ENCODE assay signal across 8 mouse cellular contexts in the genomic region with DNA sequence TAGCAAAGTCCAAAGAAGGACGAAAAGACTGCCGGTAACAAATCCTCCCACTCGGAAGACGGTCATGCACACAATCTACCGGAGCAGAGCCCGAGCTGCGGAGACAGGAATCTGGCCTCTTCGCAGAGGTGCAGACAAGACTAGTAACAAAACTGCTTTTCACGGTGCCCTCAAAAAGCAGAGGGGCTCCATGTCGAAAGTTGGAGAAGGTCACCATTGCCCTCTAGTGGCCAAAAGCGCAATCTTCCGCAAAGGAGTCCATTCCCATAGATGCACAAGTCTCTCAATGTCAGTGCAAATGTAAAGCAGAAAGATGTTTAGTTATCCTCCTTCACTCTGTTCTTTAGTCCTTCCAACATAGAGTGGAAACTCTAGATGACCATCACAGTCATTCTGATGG. TPM values are rescaled to one million over a fixed set of nuclear protein-coding genes. Genes with fewer than 3 reads are reported as not detected.
A peak's percentile ranks its signal among the peaks of the same experiment; 100 is the strongest.
DNase-seq lines count a peak whose midpoint lies in the region; ATAC-seq and TF ChIP-seq lines count a peak whose summit lies in the region.

No protein-coding gene starts in this region.

- under 1% methylated on average over 12 of the region's 12 CpGs for WGBS in hindbrain, embryonic 16.5 days

- peak; percentile 25; the same call in 1 of the 2 replicates for ATAC-seq in hindbrain, embryonic 16.5 days

- H3K4me2 ChIP-seq in hindbrain, embryonic 16.5 days (ENCODE audit: low read length) = peak overlapping the region; percentile 81

- H3K27me3 ChIP-seq in hindbrain, embryonic 16.5 days (replicated peaks; ENCODE audit: control insufficient read depth, insufficient read depth, low read length) = no peaks in the 10 kb centered on the region
- H3K27me3 ChIP-seq in megakaryocyte, embryonic 14.5 days (replicated peaks) = peaks cover 35% of the 10 kb centered on the region

- H3K9me3 ChIP-seq in hindbrain, embryonic 16.5 days (ENCODE audit: control insufficient read depth, low read length) = no peaks in the 10 kb centered on the region
- H3K9me3 ChIP-seq in megakaryocyte, embryonic 14.5 days = 0 out of 2 replicates have a peak, but pooled peaks cover 4% of the 10 kb centered on the region

- peak overlapping the region; percentile 58 for H3K9ac ChIP-seq in hindbrain, embryonic 16.5 days (ENCODE audit: low read depth, low read length)

- intact Hi-C loops in left cerebral cortex, adult 2 months (cut with DNase I) = loop anchor here (5.0 to 10.0 kb wide), 8 partner anchors 94 to 1926 kb away; no protein-coding TSS in a partner anchor

- H3K4me1 ChIP-seq in hindbrain, embryonic 16.5 days (ENCODE audit: control insufficient read depth, insufficient read depth, low read depth, low read length) = peaks cover 3% of the 10 kb centered on the region
- peaks cover 10% of the 10 kb centered on the region; the same call in 1 of the 2 replicates for H3K4me1 ChIP-seq in megakaryocyte, embryonic 14.5 days

- H3K4me3 ChIP-seq in hindbrain, embryonic 16.5 days (ENCODE audit: low read length) = peak overlapping the region; percentile 48
- H3K4me3 ChIP-seq in left cerebral cortex, adult 2 months = peak overlapping the region; percentile 42
- H3K4me3 ChIP-seq in megakaryocyte, embryonic 14.5 days (replicated peaks) = peak overlapping the region; percentile 53

- H3K27ac ChIP-seq in hindbrain, embryonic 16.5 days (ENCODE audit: low read depth, low read length) = peak overlapping the region; percentile 81
- peak overlapping the region; percentile 60; the same call in 1 of the 2 replicates for H3K27ac ChIP-seq in left cerebral cortex, adult 2 months

- H3K36me3 ChIP-seq in hindbrain, embryonic 16.5 days (ENCODE audit: control insufficient read depth, insufficient read depth, low read length) = no peaks in the 10 kb centered on the region
- H3K36me3 ChIP-seq in megakaryocyte, embryonic 14.5 days (replicated peaks; ENCODE audit: low read length) = no peaks in the 10 kb centered on the region

- peak; percentile 97 for TF ChIP-seq CTCF in left cerebral cortex, adult 2 months (IDR thresholded peaks at IDR 0.05)

- DNase-seq in adrenal gland, adult (ENCODE audit: inconsistent age in 2 of 2, low spot score in 1 of 2) = peak; percentile 54 to 91
- DNase-seq in cerebellum, postnatal 14 days = peak; percentile 91
- peak; percentile 60 to 75 for DNase-seq in frontal cortex, postnatal 25 days (ENCODE audit: low spot score in 2 of 2)
- peak; percentile 79 to 85 for DNase-seq in left cerebral cortex, adult 2 months (ENCODE audit: extremely low spot score in 1 of 2, low spot score in 2 of 2)
- peak; percentile 76 for DNase-seq in right cerebral cortex, postnatal 14 days
- DNase-seq in spleen, adult 18-20 months = no peak

RNA-seq across cellular contexts. Expression of gene Cdh11, which starts 4.5 kb away (rescaled TPM):
- polyA plus RNA-seq in hindbrain, embryonic 16.5 days (2015; fragmentation: Nextera tagmentation; extraction: Ambion mirVana) = 37.9 and 45.3 TPM in 2 replicates
- total RNA-seq in left cerebral cortex, adult 2 months (2021) = 10 to 100 TPM; 49.9 to 54.9 TPM
- not detected in 2 replicates for polyA plus RNA-seq in megakaryocyte, embryonic 14.5 days (2012; ENCODE audit: insufficient read depth, low replicate concordance)

Comparison
In these comparisons a context has a peak if more than half of its experiments do, and no peak if none do; other contexts are left out.
1. DNase-seq: peak in adrenal gland, adult (2 of 2), cerebellum, postnatal 14 days (2 of 2), frontal cortex, postnatal 25 days (2 of 2), left cerebral cortex, adult 2 months (2 of 2) and right cerebral cortex, postnatal 14 days (single experiment); none in spleen, adult 18-20 months (0 of 2).
2. RNA of gene Cdh11, which starts 4.5 kb away (polyA plus RNA-seq): 37.9 to 45.3 TPM in hindbrain, embryonic 16.5 days; not detected in megakaryocyte, embryonic 14.5 days; every median in the first group is over 10 times any median in the second.
3. Peak in every context shown above with its lines, with median percentiles within 50 percentile points of each other: H3K4me3 ChIP-seq.